In the genomic region with DNA sequence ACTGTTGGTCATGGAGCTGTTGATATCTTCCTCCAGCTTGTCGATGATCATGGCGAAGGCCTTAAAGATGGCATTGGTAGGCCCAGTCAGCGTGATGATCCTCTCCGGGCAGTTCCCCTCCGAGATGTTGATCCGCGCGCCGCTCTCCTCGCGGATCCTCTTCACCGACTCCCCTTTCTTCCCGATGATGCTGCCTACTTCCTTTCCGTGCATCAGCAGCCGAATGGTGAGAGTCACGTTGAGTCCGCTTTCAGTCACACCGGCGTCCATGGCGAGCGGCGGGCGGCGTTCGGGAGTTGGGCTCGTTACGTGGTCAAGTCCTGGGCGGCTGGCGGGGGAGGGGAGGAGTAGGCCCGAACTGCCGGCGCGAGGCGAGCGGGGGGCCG, we compare ENCODE assay signal across 8 mouse cellular contexts. TPM values are rescaled to one million over a fixed set of nuclear protein-coding genes. Genes with fewer than 3 reads are reported as not detected.
DNase-seq lines count a peak whose midpoint lies in the region; ATAC-seq and TF ChIP-seq lines count a peak whose summit lies in the region.

No protein-coding gene starts in this region.

- peaks cover 25% of the 10 kb centered on the region for H3K4me1 ChIP-seq in lung, embryonic 16.5 days (replicated peaks; ENCODE audit: control insufficient read depth, insufficient read depth, low read length)
- peaks cover 32% of the 10 kb centered on the region for H3K4me1 ChIP-seq in forebrain, embryonic 10.5 days
- H3K4me1 ChIP-seq in intestine, postnatal 0 days (replicated peaks; ENCODE audit: control insufficient read depth, insufficient read depth, low read length), result peaks cover 14% of the 10 kb centered on the region
- H3K4me1 ChIP-seq in liver, embryonic 13.5 days (replicated peaks), result peaks cover 39% of the 10 kb centered on the region

- peak overlapping the region; percentile 98 for H3K4me3 ChIP-seq in lung, embryonic 16.5 days (ENCODE audit: low read length)
- peak overlapping the region; percentile 98 for H3K4me3 ChIP-seq in forebrain, embryonic 10.5 days
- peak overlapping the region; percentile 96 for H3K4me3 ChIP-seq in intestine, postnatal 0 days (ENCODE audit: low read depth, low read length)
- H3K4me3 ChIP-seq in liver, embryonic 13.5 days (replicated peaks), result peak overlapping the region; percentile 95

- ATAC-seq in lung, embryonic 16.5 days (ENCODE audit: low read depth), result peak; percentile 54
- ATAC-seq in intestine, postnatal 0 days, result peak; percentile 36
- peak; percentile 28 for ATAC-seq in liver, embryonic 13.5 days (ENCODE audit: low read depth)
- ATAC-seq in neutrophil, adult 5-6 weeks (ENCODE audit: extremely low read depth, insufficient number of reproducible peaks, low FRiP score, poor library complexity, severe bottlenecking), result peak; percentile 15; the same call in 1 of the 2 replicates

- H3K9me3 ChIP-seq in lung, embryonic 16.5 days (ENCODE audit: control insufficient read depth, low read length), result no peaks in the 10 kb centered on the region
- no peaks in the 10 kb centered on the region for H3K9me3 ChIP-seq in forebrain, embryonic 10.5 days
- H3K9me3 ChIP-seq in intestine, postnatal 0 days (ENCODE audit: control insufficient read depth), result no peaks in the 10 kb centered on the region
- H3K9me3 ChIP-seq in liver, embryonic 13.5 days (replicated peaks), result no peaks in the 10 kb centered on the region

- H3K27me3 ChIP-seq in lung, embryonic 16.5 days (ENCODE audit: control insufficient read depth, insufficient read depth, low read depth, low read length), result no peaks in the 10 kb centered on the region
- no peaks in the 10 kb centered on the region for H3K27me3 ChIP-seq in forebrain, embryonic 10.5 days (ENCODE audit: poor library complexity, severe bottlenecking)
- no peaks in the 10 kb centered on the region for H3K27me3 ChIP-seq in intestine, postnatal 0 days (replicated peaks; ENCODE audit: control insufficient read depth, insufficient read depth, low read length)
- H3K27me3 ChIP-seq in liver, embryonic 13.5 days, result no peaks in the 10 kb centered on the region

- WGBS in lung, embryonic 16.5 days, result under 1% methylated on average over 36 of the region's 36 CpGs
- WGBS in forebrain, embryonic 10.5 days, result under 1% methylated on average over 36 of the region's 36 CpGs
- WGBS in intestine, postnatal 0 days, result under 1% methylated on average over 31 of the region's 36 CpGs
- WGBS in liver, embryonic 13.5 days (ENCODE audit: insufficient replicate concordance), result under 1% methylated on average over 36 of the region's 36 CpGs

- H3K4me2 ChIP-seq in lung, embryonic 16.5 days (ENCODE audit: low read depth, low read length), result peak overlapping the region; percentile 89
- H3K4me2 ChIP-seq in intestine, postnatal 0 days (replicated peaks; ENCODE audit: low read depth), result peak overlapping the region; percentile 64
- H3K4me2 ChIP-seq in liver, embryonic 13.5 days, result peak overlapping the region; percentile 84

- DNase-seq in lung, postnatal 14 days, result no peak
- DNase-seq in R1 (ENCODE audit: low read depth, low spot score), result peak; percentile 69
- peak; percentile 83 for DNase-seq in forebrain, embryonic 10.5 days (ENCODE audit: extremely low spot score, low spot score)
- peak; percentile 63 for DNase-seq in liver, embryonic 13.5 days
- no peak for DNase-seq in adrenal gland, postnatal 14 days

- peak overlapping the region; percentile 99 for H3K9ac ChIP-seq in lung, embryonic 16.5 days (ENCODE audit: low read length)
- peak overlapping the region; percentile 84 for H3K9ac ChIP-seq in intestine, postnatal 0 days (ENCODE audit: low read depth, low read length)
- H3K9ac ChIP-seq in liver, embryonic 13.5 days, result peak overlapping the region; percentile 94

- peaks cover 15% of the 10 kb centered on the region for H3K36me3 ChIP-seq in lung, embryonic 16.5 days (ENCODE audit: control insufficient read depth, insufficient read depth, low read length)
- peaks cover 53% of the 10 kb centered on the region for H3K36me3 ChIP-seq in forebrain, embryonic 10.5 days (replicated peaks)
- peaks cover 9% of the 10 kb centered on the region; the same call in 1 of the 2 replicates for H3K36me3 ChIP-seq in intestine, postnatal 0 days (ENCODE audit: control insufficient read depth, insufficient read depth)
- H3K36me3 ChIP-seq in liver, embryonic 13.5 days, result peaks cover 39% of the 10 kb centered on the region

- H3K27ac ChIP-seq in lung, embryonic 16.5 days (ENCODE audit: low read length), result peak overlapping the region; percentile 100
- H3K27ac ChIP-seq in forebrain, embryonic 10.5 days, result peak overlapping the region; percentile 100
- H3K27ac ChIP-seq in intestine, postnatal 0 days (ENCODE audit: low read depth, low read length), result peak overlapping the region; percentile 97
- H3K27ac ChIP-seq in liver, embryonic 13.5 days, result peak overlapping the region; percentile 98

- no peak for TF ChIP-seq CTCF in intestine, postnatal 0 days (IDR thresholded peaks at IDR 0.05; ENCODE audit: low read depth)

RNA-seq across cellular contexts. Expression of a gene that starts 0.5 kb away (rescaled TPM):
- polyA plus RNA-seq in lung, embryonic 16.5 days (2015; fragmentation: Nextera tagmentation; extraction: Ambion mirVana), result 168 and 192 TPM in 2 replicates
- 305 and 358 TPM in 2 replicates for polyA plus RNA-seq in forebrain, embryonic 10.5 days (2016; fragmentation: Nextera tagmentation; extraction: Ambion mirVana)
- polyA plus RNA-seq in intestine, postnatal 0 days (2015; fragmentation: Nextera tagmentation; extraction: Ambion mirVana), result 326 and 327 TPM in 2 replicates
- 327 and 339 TPM in 2 replicates for polyA plus RNA-seq in liver, embryonic 13.5 days (2015; fragmentation: Nextera tagmentation; extraction: Ambion mirVana)
- total RNA-seq in neutrophil, adult 5-6 weeks (2017), result 35.6 and 38.3 TPM in 2 replicates
- 260 TPM in 2 replicates for total RNA-seq in adrenal gland, postnatal 14 days (2021)

Comparison
In these comparisons a context has a peak if more than half of its experiments do, and no peak if none do; other contexts are left out.
1. DNase-seq: peak in R1 (single experiment), forebrain, embryonic 10.5 days (single experiment) and liver, embryonic 13.5 days (single experiment); none in lung, postnatal 14 days (single experiment) and adrenal gland, postnatal 14 days (single experiment).
2. Peak in every context shown above with its lines, with median percentiles within 50 percentile points of each other: ATAC-seq, H3K27ac ChIP-seq, H3K4me2 ChIP-seq, H3K4me3 ChIP-seq and H3K9ac ChIP-seq.